Mouse (Mus musculus) megakaryocyte progenitor cell, adult 5-6 weeks (primary cell): ENCODE data around the gene Fra10ac1. TPM values are rescaled to one million over a fixed set of nuclear protein-coding genes. Genes with fewer than 3 reads are reported as not detected.

Experiments
- total RNA-seq, 2 experiments: library from RNA; stranded (forward) in 1 of 2; stranded (reverse) in 1 of 2; fragments of 157-497, 149-512 nt in 1 of 2; fragments of 200-1000 nt in 1 of 2; gene quantifications; 2 replicates each; pipeline versions ENCODE4 v1.2.3 to v1.2.4; 2015 to 2017

The Fra10ac1 gene
- total RNA-seq, 2 experiments from 2014 or later, result 33.8 to 38.8 TPM

Other genes starting within 250 kb of the Fra10ac1 start
- gene Myof, start 180.6 kb downstream of the Fra10ac1 start, total RNA-seq (2015), result 3.1 and 3.5 TPM in 2 replicates
- 0.71 and 1.6 TPM in 2 replicates for gene Myof, start 180.6 kb downstream of the Fra10ac1 start, total RNA-seq (2017)
- 46.9 and 58.5 TPM in 2 replicates for gene Cep55, start 169.1 kb downstream of the Fra10ac1 start, total RNA-seq (2015)
- gene Cep55, start 169.1 kb downstream of the Fra10ac1 start, total RNA-seq (2017), result 52.4 and 56.9 TPM in 2 replicates
- gene Ffar4, start 127.1 kb downstream of the Fra10ac1 start, total RNA-seq (2015), result 0.22 TPM in 1 of 2 replicates, not detected in the other
- gene Ffar4, start 127.1 kb downstream of the Fra10ac1 start, total RNA-seq (2017), result 0.24 and 0.33 TPM in 2 replicates
- gene Rbp4, start 98.9 kb downstream of the Fra10ac1 start, total RNA-seq (2015), result not detected in 2 replicates
- gene Rbp4, start 98.9 kb downstream of the Fra10ac1 start, total RNA-seq (2017), result not detected in 2 replicates
- not detected in 2 replicates for gene Pde6c, start 91.4 kb downstream of the Fra10ac1 start, total RNA-seq (2015)
- not detected in 2 replicates for gene Pde6c, start 91.4 kb downstream of the Fra10ac1 start, total RNA-seq (2017)
- gene Lgi1, start 40.4 kb upstream of the Fra10ac1 start, total RNA-seq (2015), result 0.02 TPM in 1 of 2 replicates, not detected in the other
- not detected in 2 replicates for gene Lgi1, start 40.4 kb upstream of the Fra10ac1 start, total RNA-seq (2017)
- gene Slc35g1, start 171.8 kb upstream of the Fra10ac1 start, total RNA-seq (2015), result 9.9 and 14.3 TPM in 2 replicates
- gene Slc35g1, start 171.8 kb upstream of the Fra10ac1 start, total RNA-seq (2017), result 10.2 and 12.9 TPM in 2 replicates